Mouse (Mus musculus) MEL (cell line): Measurements from ENCODE around the gene Sept5. TPM values are rescaled to one million over a fixed set of nuclear protein-coding genes. Genes with fewer than 3 reads are reported as not detected.

Experiments
- DNase-seq: peaks from one replicate; pipeline ENCODE4 v3.0.0; 2011; ENCODE audit warnings: low read depth, low spot score
- H3K27ac ChIP-seq: 2 replicates; pipeline ENCODE4 v1.5.1; 2012; ENCODE audit warnings: low read depth, mild to moderate bottlenecking, control low read depth, low read length, moderate library complexity; ENCODE audit not compliant: control insufficient read depth
- H3K27me3 ChIP-seq, 2 experiments: fragments of 150-350 bp in 1 of 2; sonication (generic) in 1 of 2; 2 replicates each; pipeline ENCODE4 v1.6.1; 2012; ENCODE audit warnings: low read length in 2 of 2, mild to moderate bottlenecking in 2 of 2, improper control_type of control experiment in 1 of 2, moderate library complexity in 1 of 2; ENCODE audit not compliant: insufficient read depth in 2 of 2, control insufficient read depth in 1 of 2
- H3K36me3 ChIP-seq, 2 experiments: 2 replicates each; pipeline ENCODE4 v1.6.1; 2012 to 2014; ENCODE audit warnings: low read length in 2 of 2, improper control_type of control experiment in 1 of 2, inconsistent platforms in 1 of 2, mild to moderate bottlenecking in 1 of 2; ENCODE audit not compliant: insufficient read depth in 2 of 2, control insufficient read depth in 1 of 2
- H3K4me1 ChIP-seq, 2 experiments: fragments of 150-350 bp in 1 of 2; sonication (generic) in 1 of 2; 2 replicates each; pipeline ENCODE4 v1.6.1; 2012; ENCODE audit warnings: low read length in 2 of 2, improper control_type of control experiment in 1 of 2, mild to moderate bottlenecking in 1 of 2; ENCODE audit not compliant: insufficient read depth in 2 of 2, control insufficient read depth in 1 of 2
- H3K4me3 ChIP-seq, 2 experiments: fragments of 150-350 bp in 1 of 2; sonication (generic) in 1 of 2; 2 replicates each; pipeline ENCODE4 v1.5.1; 2012; ENCODE audit warnings: low read depth in 2 of 2, low read length in 2 of 2, mild to moderate bottlenecking in 2 of 2, moderate library complexity in 2 of 2, control low read depth in 1 of 2, improper control_type of control experiment in 1 of 2; ENCODE audit not compliant: control insufficient read depth in 1 of 2, insufficient read depth in 1 of 2
- H3K79me2 ChIP-seq: 2 replicates; pipeline ENCODE4 v1.6.1; 2012; ENCODE audit warnings: mild to moderate bottlenecking, low read length, moderate library complexity; ENCODE audit not compliant: control insufficient read depth, poor library complexity, insufficient read depth
- H3K9ac ChIP-seq: 2 replicates; pipeline ENCODE4 v1.6.1; 2012; ENCODE audit warnings: low read depth, mild to moderate bottlenecking, control low read depth, low read length, moderate library complexity; ENCODE audit not compliant: control insufficient read depth, poor library complexity, severe bottlenecking
- H3K9me3 ChIP-seq: fragments of 150-350 bp; sonication (generic); replicated peaks from 2 replicates; pipeline ENCODE4 v1.6.1; 2012; ENCODE audit warnings: mild to moderate bottlenecking, low read length, improper control_type of control experiment, moderate library complexity; ENCODE audit not compliant: insufficient read depth
- BHLHE40 ChIP-seq: IDR thresholded peaks from 2 replicates; pipeline ENCODE4 v1.6.1; 2012; ENCODE audit warnings: low read depth, mild to moderate bottlenecking, inconsistent platforms, low read length, improper control_type of control experiment, borderline replicate concordance
- CHD1 ChIP-seq: IDR thresholded peaks from 2 replicates; pipeline ENCODE4 v1.6.1; 2012; ENCODE audit warnings: low read depth, mild to moderate bottlenecking, inconsistent platforms, low read length, improper control_type of control experiment
- CTCF ChIP-seq, 3 experiments: IDR thresholded peaks in 2 of 3; conservative IDR thresholded peaks in 1 of 3; 2 replicates each; pipeline ENCODE4 v1.5.1; 2011 to 2012; ENCODE audit warnings: low read length in 3 of 3, low read depth in 2 of 3, mild to moderate bottlenecking in 2 of 3, improper control_type of control experiment in 1 of 3, inconsistent platforms in 1 of 3, mixed read lengths in 1 of 3, moderate library complexity in 1 of 3; ENCODE audit not compliant: control insufficient read depth in 1 of 3, insufficient read depth in 1 of 3, poor library complexity in 1 of 3, severe bottlenecking in 1 of 3
- E2F4 ChIP-seq: IDR thresholded peaks from 2 replicates; pipeline ENCODE4 v1.6.1; 2011; ENCODE audit warnings: low read depth, low read length, improper control_type of control experiment, borderline replicate concordance
- ELF1 ChIP-seq: IDR thresholded peaks from 2 replicates; pipeline ENCODE4 v1.6.1; 2014; ENCODE audit warnings: low read depth, mild to moderate bottlenecking, inconsistent platforms, low read length, improper control_type of control experiment, moderate library complexity
- HCFC1 ChIP-seq: IDR thresholded peaks from 2 replicates; pipeline ENCODE4 v1.6.1; 2012; ENCODE audit warnings: low read depth, mild to moderate bottlenecking, inconsistent platforms, low read length, improper control_type of control experiment, moderate library complexity
- MEF2A ChIP-seq: IDR thresholded peaks from 2 replicates; pipeline ENCODE4 v1.6.1; 2014; ENCODE audit warnings: low read depth, mild to moderate bottlenecking, inconsistent platforms, low read length, improper control_type of control experiment; ENCODE audit not compliant: poor library complexity, insufficient replicate concordance, severe bottlenecking; ENCODE audit errors: extremely low read depth
- MXI1 ChIP-seq: IDR thresholded peaks from 2 replicates; pipeline ENCODE4 v1.6.1; 2011; ENCODE audit warnings: mild to moderate bottlenecking, low read depth, low read length, improper control_type of control experiment
- MYC ChIP-seq: IDR thresholded peaks from 2 replicates; pipeline ENCODE4 v1.6.1; 2011; ENCODE audit warnings: low read depth, mild to moderate bottlenecking, low read length, improper control_type of control experiment, moderate library complexity
- NRF1 ChIP-seq: IDR thresholded peaks from 2 replicates; pipeline ENCODE4 v1.6.1; 2014; ENCODE audit warnings: low read depth, mild to moderate bottlenecking, inconsistent platforms, low read length, improper control_type of control experiment, moderate library complexity; ENCODE audit not compliant: poor library complexity, insufficient read depth, severe bottlenecking
- POLR2AphosphoS5 ChIP-seq: IDR thresholded peaks from 2 replicates; pipeline ENCODE4 v1.6.1; 2012; ENCODE audit warnings: low read depth, borderline replicate concordance, mild to moderate bottlenecking, inconsistent platforms, low read length, moderate library complexity, mixed read lengths
- RCOR1 ChIP-seq: IDR thresholded peaks from 2 replicates; pipeline ENCODE4 v1.6.1; 2012; ENCODE audit warnings: low read depth, mild to moderate bottlenecking, inconsistent platforms, low read length, improper control_type of control experiment
- TBP ChIP-seq: IDR thresholded peaks from 2 replicates; pipeline ENCODE4 v1.8.0; 2011; ENCODE audit warnings: low read depth, low read length, improper control_type of control experiment
- USF2 ChIP-seq, 2 experiments: IDR thresholded peaks; 2 replicates each; pipeline ENCODE4 v1.6.1; 2011 to 2012; ENCODE audit warnings: improper control_type of control experiment in 2 of 2, low read length in 2 of 2, borderline replicate concordance in 1 of 2, inconsistent platforms in 1 of 2, low read depth in 1 of 2, mild to moderate bottlenecking in 1 of 2; ENCODE audit not compliant: insufficient read depth in 1 of 2
- ZMIZ1 ChIP-seq: IDR thresholded peaks from 2 replicates; pipeline ENCODE4 v1.6.1; 2012; ENCODE audit warnings: low read depth, mild to moderate bottlenecking, inconsistent platforms, low read length, improper control_type of control experiment, moderate library complexity
- ZNF384 ChIP-seq: IDR thresholded peaks from 2 replicates; pipeline ENCODE4 v1.6.1; 2012; ENCODE audit warnings: low read depth, mild to moderate bottlenecking, inconsistent platforms, low read length, improper control_type of control experiment
- polyA plus RNA-seq, 2 experiments: library from polyadenylated mRNA; stranded (reverse) in 1 of 2; unstranded in 1 of 2; fragments of >175 nt in 1 of 2; fragments of >200 nt in 1 of 2; gene quantifications; 2 replicates each; pipeline versions ENCODE4 v1.2.1 to v1.2.4; 2012; ENCODE audit warnings: low replicate concordance in 2 of 2, low read depth in 1 of 2; ENCODE audit not compliant: insufficient read length in 2 of 2, insufficient read depth in 1 of 2, missing spikeins in 1 of 2
- total RNA-seq: library from RNA; depleted of rRNA; stranded (reverse); fragments of 300-350 nt; gene quantifications from 2 replicates; pipeline ENCODE4 v1.2.3, GENCODE M21; 2012

Gene Sept5
- total and polyA plus RNA-seq, 3 experiments = 7.4 to 29.3 TPM; not detected in 1

- no peaks in the 10 kb centered on the region for H3K9me3 ChIP-seq
- H3K79me2 ChIP-seq = no peaks in the 10 kb centered on the region
- no peak for DNase-seq
- no peaks in the 10 kb centered on the region for H3K36me3 ChIP-seq
- H3K4me3 ChIP-seq = no peak overlapping the region
- TF ChIP-seq POLR2AphosphoS5 (no peak), ZMIZ1 (no peak), MXI1 (no peak), USF2 (IDR thresholded peaks at IDR 0.05; ENCODE audit: borderline replicate concordance in 1 of 2, insufficient read depth in 1 of 2, low read depth in 1 of 2, low read length in 2 of 2) (no peak), MYC (no peak), BHLHE40 (no peak), TBP (no peak), CHD1 (no peak), ZNF384 (no peak), RCOR1 (no peak), HCFC1 (no peak), ELF1 (no peak), CTCF (IDR thresholded peaks at IDR 0.05 in 2 of 3, conservative IDR thresholded peaks at IDR 0.05 in 1 of 3; ENCODE audit: control insufficient read depth in 1 of 3, insufficient read depth in 1 of 3, low read depth in 2 of 3, low read length in 3 of 3, poor library complexity in 1 of 3, severe bottlenecking in 1 of 3) (no peak), MEF2A (no peak), NRF1 (no peak)
- no peak overlapping the region for H3K27ac ChIP-seq
- H3K27me3 ChIP-seq = peaks cover 0 to 1% of the 10 kb centered on the region in 2 experiments; a peak in 2 of 4 replicates
- H3K9ac ChIP-seq = no peak overlapping the region
- H3K4me1 ChIP-seq = no peaks in the 10 kb centered on the region
These were observed 38.4 kb downstream of the Sept5 start for GRCm38 (mm10) chr16:18591047-18592018.

- no peak for DNase-seq
- no peaks in the 10 kb centered on the region for H3K9me3 ChIP-seq
- no peaks in the 10 kb centered on the region for H3K36me3 ChIP-seq
- H3K27me3 ChIP-seq = peaks cover 0 to 1% of the 10 kb centered on the region in 2 experiments; a peak in 2 of 4 replicates
- no peak within 1 kb of the TSS for H3K4me3 ChIP-seq
- no peaks in the 10 kb centered on the region for H3K79me2 ChIP-seq
- TF ChIP-seq CTCF (IDR thresholded peaks at IDR 0.05 in 2 of 3, conservative IDR thresholded peaks at IDR 0.05 in 1 of 3; ENCODE audit: control insufficient read depth in 1 of 3, insufficient read depth in 1 of 3, low read depth in 2 of 3, low read length in 3 of 3, poor library complexity in 1 of 3, severe bottlenecking in 1 of 3) (no peak), E2F4 (no peak)
- H3K4me1 ChIP-seq = no peaks in the 10 kb centered on the region
- H3K9ac ChIP-seq = no peak within 1 kb of the TSS
- no peak within 1 kb of the TSS for H3K27ac ChIP-seq
These were observed 39.7 kb downstream of the Sept5 start, which contains the start of gene Tbx1 for GRCm38 (mm10) chr16:18589804-18590790. Gene Tbx1 (minus strand): TSS chr16:18590671.
